Mouse (Mus musculus): ENCODE data around the gene Zdhhc19.
A peak's percentile ranks its signal among the peaks of the same experiment; 100 is the strongest.

Gene Zdhhc19

DNA sequence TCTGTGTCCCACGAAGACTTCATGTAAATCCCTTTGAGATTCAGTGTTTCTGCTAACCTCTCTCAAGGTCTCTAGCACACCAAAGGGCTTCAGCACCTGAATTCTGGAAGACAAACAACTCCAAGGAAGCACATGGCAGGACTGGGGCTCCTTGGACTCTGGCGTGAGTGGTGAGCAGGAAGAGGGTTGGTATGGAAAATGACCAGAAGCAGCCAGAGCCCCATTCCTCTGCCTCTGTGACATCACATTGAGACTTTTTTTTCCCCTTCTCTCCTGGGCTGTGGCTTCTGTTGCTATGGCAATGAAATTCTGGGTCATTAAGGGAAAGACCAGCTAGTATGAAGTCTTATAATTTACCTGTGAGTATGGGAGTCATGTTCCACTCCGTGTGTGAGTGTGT is at the start of gene Zdhhc19:
Gene Zdhhc19, plus strand, starts transcription at position 301 of the 400 bp plus-strand sequence.
- no peak for DNase-seq

DNA sequence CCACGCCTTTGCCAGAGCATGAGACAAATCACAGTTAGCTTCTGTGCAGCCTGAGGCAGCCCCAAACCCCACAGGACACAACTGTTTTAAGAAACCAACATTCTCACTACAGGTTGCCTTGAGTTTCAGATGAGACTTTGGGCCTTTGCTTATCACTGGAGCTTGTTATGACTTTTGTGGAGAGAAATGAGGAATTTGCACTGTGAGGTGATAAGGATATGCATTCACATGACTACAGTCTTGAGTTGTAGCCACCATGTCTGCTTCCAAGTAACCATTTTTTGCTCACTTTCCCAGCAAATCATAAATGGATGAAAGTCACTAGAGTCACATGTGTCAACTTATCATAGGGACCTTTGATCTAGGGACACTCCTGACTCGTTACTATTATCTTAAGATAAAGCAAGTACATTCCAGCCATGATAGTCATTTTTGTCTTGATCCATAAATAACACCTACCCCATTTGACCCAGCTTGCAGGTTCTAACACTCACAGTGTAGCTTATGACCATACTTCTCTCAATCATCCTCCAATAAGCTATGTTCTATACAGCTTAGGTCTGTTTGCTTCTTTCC is 49.4 kb upstream of the Zdhhc19 start:
- no peak for DNase-seq

DNA sequence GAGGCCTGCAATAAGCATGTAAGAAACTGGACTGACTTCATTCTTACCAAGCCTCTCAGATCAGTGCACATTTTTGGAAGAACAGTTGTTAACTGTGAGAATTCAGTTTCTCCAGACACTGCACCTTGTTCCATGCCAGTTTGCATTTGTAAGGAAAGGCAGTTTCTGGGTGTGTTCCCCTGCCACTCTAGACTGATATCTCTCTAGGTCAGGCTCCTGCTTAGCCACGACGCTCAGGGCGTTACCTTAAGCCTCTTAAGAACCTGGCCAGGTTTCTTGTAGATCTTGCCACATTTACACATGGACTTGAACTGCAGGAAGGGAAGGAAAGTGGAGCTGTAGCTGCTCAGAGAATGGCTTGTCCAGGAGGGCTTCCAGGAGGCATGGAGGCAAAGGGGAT is 46.4 kb upstream of the Zdhhc19 start:
- DNase-seq: no peak

DNA sequence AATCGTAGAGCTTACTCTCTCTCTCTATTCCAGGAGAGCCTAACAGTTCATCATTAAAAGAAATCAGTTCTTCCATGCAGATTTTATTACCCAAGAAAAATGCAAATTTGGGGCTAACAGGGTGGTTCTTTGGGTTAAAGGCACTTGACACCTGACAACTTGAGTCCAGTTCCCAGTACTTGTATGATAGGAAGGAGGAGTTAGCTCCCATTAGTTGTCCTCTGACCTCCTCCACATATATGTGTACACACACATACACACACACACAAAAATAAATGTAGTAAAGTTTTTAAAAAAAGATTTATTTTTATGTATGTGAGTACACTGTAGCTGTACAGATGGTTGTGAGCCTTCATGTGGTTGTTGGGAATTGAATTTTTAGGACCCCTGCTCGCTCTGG is 45.9 kb upstream of the Zdhhc19 start:
- DNase-seq: no peak

DNA sequence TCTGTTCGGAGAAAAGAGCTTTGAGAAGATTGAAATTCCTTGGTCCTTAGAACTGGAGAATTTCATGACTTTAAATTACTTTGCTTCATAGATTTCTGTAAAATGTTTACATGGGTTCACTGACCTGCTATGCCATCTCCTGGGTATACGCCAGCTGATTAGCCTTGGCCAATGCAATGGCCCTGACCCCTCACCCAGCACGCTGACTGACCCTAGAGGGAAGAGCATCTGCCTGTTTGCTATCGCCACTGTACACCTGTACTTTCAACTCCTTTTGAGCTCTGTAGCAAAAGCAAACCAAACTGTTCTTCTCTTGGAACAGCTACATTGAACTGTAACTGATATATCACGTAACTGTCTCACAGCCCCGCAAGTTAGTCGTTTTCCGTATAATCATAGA is 43.0 kb upstream of the Zdhhc19 start:
- no peak for DNase-seq

DNA sequence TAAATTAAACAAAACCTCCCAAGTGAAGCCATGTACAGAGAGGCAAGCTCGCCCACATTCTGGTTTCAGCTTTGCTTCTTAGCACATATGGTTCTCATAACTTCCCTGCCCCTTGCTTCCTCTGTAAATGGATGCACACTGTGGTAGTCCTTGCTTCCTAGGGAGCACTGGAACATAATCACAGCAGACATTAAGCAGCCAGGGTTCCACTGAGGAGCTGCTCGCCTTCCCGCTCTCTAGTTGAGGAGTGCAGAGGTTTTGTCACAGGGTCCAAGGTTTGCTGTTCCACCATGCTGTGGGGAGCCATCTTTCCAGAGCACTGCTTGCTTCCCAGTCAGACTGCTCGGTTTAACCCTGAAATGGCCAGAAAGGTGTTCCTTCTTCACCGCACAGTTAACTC is 41.4 kb upstream of the Zdhhc19 start:
- peak; percentile 40 for DNase-seq

DNA sequence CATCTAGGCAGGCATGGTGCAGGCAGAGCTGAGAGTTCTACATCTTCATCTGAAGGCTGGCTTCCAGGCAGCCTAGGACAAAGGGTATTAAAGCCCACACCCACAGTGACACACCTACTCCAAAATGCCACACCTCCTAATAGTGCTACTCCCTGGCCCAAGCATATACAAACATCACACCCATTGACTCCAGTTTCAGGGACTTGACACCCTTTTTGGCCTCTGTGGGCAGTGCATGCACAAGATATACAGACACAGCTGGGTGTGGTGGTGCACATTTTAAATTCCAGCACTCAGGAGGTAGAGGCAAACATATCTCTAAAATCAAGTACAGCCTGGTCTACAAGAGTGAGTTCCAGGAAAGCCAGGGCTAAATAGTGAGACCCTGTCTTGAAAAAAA is 40.0 kb upstream of the Zdhhc19 start:
- no peak for DNase-seq

DNA sequence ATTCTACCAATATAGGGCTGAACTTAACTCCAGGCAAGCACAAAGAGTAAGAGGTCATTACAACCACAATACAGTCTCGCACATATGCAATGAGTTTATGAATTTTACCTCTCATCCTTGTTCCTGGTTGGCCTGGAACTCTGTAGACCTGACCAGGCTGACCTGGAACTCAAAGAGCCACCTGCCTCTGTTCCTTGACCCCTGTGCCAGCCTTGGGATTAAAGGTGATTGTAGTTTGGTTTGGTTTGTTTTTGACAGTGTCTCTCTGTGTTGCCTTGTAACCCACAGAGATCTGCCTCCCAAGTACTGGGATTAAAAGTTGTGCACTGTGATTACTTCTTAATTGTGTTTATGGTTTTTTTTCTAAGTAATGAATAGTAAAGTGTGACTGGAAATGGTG is 39.3 kb upstream of the Zdhhc19 start:
- DNase-seq: no peak

DNA sequence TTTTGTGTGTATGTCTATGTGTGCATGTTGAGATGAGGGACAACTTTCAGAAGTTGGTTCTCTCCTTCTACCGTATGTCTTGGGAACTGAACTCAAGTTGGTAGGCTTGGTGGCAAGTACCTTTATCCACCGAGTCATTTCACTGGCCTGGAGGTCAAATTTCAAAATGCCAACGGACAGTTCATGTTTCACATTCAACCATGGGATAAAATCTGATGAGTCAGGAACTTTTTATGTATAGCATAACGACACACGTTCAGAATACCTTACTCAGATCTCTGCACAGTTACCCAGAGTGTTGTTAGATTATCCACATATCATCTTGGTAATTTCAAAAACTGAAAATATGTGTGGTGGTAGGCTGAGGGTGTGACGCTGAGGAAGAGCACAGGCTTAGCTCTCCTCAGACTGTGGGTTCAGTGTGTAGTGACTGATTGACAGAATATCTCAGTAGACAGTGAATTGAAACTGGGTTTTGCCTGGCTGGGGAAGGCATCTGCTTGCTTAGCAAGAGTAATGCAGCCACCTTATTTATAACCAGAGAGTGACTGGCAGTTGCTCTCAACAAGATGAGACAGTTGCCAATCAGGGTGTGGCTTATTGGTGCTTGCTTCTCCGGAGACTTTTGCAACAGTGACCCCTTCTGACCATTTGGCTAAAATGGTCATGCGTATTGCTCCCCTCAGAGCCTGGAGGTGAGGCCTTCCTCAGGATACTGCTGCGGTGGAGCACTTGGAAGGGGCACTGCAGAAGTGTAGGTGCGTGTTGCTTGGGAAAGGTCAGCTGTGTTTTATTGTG is 38.3 kb upstream of the Zdhhc19 start:
- DNase-seq: peak; percentile 67

DNA sequence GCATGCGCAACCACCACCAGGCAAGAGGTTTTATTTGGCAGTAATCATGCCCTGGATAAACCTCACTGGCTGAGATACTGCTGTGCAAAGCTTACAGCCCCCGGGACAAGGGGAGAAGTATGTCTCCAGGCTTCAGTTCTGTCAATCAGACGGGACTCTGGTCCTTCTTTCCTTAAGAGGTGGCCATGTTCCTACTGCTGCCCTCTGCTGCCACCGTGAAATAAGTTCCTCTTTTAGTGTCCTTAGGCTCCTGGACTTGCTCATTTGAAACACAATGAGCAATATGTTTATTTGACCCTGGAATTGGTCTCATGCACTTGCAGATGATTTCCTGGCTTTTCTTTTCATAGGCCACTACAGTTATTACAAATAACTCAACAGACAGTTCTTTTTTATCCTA is 35.5 kb upstream of the Zdhhc19 start:
- no peak for DNase-seq

DNA sequence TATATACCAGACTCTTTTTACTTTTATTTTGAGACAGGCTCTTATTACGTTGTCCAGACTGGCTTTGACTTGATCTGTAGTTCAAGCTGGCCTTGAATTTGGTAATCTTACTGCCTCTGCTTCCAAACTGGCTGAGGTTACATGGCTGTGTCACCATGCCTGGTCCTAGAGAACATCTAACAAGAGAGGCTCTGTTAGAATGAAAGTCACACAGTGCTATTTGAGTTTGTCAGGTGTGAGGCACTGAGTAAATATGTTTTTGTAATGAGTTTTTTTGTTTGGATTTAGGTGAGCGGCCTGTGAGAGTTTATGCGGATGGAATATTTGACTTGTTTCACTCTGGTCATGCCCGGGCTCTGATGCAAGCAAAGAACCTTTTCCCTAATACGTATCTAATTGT is 34.4 kb upstream of the Zdhhc19 start:
- no peak for DNase-seq

DNA sequence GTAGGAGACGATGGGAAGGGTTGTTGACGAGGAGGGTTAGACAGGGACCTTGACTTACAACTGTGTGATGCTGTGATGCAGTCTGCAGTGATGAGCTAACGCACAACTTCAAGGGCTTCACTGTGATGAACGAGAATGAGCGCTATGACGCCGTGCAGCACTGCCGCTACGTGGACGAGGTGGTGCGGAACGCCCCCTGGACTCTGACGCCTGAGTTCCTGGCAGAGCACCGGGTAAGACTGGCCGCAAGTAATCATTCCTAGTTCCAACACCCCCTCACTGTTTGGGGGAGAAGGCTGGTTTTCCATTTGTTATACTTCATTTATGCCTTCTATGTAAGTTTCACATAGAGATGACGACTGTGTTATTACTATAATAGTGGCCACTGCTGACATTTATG is 33.1 kb upstream of the Zdhhc19 start:
- DNase-seq: no peak

DNA sequence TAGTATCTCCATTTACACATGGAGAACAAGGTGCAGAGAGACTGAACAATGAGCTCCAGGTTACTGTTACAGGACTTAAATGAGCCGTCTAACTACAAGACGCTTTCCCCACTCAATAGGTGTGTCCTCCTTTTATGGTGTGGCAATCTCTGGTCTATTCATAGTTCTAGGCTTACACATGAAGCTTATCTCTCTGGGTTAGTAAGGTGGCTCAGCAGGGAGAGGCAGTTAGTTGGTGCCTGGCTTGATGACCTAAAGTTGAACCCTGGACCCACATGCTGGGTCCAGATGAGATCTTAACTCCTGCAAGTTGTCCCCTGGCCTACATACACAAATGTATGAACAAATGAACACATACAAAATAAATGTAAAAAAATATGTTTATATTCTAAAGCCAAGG is 32.6 kb upstream of the Zdhhc19 start:
- no peak for DNase-seq

DNA sequence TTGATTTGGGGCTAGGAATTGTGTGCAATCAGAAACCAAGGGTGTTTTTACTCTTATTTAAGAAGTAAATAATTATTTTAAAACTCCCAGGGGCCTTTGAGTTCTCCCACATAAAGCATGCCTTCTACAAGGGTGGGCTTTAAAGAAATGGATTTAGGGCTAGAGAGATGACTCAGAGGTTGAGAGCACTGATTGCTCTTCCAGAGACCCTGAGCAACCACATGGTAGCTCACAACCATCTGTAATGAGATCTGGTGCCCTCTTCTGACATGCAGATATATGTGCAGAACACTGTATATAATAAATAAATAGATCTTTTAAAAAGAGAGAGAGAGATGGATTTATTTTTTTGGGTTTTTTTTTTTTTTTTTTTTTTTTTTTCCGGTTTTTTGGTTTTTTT is 31.2 kb upstream of the Zdhhc19 start:
- DNase-seq: no peak

DNA sequence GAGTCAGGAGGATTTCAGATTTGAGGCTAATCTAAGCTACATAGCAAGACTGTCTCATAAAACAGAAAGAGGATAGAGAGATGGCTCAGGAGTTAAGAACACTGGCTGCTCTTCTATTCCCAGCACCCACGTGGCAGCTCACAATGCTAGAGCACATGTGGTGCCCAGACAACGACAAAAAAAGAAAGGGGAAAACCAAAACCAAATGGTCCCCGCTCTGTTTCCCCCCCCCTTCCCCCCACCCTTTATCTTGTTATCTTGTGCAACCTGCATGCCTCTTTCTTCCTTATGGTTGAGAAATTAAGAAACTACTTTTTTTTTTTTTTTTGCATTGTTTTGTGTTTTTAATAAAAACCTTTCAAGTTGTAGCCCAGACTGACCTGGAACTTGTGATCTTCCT is 27.6 kb upstream of the Zdhhc19 start:
- no peak for DNase-seq

DNA sequence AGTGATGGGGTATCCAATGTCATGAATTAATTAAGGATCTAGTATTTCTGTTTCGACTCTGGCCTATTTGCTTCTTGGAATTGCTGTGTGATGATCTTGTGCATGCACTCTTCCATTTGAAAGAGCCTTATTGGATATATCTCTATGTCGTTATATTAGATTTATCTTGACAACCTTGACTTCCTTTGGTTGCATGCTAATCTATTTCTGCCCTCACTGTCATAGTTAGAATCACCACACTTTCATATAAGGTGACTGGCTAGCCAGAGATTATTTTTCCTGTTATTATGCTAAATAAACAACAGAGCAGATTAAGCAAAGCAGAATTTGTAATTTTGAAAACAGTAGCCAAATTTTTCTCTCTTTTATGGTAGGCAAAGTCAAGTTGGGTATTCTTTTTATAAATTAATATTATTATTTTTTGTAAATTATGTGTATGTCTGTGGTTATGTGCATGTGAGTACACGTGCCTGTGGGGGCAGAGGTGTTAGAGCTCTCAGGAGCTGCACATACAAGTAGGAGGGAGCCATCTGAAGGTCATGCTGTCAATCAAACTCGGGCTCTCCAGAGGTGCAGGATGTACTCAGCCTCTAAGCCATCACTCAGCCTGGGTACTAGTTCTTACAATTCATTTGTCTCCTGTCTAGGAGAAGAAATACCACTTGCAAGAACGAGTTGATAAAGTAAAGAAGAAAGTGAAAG is 26.5 kb upstream of the Zdhhc19 start:
- DNase-seq: no peak

DNA sequence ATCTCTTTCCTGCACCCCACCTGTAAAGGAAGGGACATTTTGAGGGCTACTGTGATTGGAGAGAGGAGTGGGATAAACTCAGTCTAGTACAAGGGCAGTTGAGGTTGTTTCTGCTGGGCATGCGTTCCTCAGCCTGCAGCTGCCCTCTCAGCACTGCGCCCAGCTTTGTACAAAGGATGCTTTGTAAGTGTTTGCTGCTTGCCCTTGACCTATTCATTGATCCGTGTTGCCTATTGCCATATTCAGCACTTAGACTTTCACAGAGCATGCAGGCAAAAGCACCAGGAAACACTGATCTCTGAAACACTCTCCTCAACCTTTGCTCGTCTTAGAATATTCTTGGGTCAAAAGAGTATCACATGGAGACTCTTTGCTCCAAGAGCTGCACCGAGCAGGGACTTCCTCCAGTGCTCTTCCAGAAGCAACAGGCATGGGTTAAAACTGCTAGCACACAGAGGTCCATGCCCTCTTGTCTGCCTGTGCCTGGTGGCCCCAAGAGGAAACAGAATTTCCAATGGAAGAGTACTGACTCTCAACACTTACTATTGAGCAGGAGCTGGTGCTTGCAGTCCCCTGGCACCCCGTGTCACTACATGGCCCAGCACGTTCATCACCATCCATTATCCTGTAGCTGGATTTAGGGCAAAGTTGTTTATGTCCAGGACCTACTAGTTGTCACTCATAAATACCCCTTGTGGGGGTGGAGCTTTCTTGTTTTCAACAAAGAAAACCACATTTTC is 23.6 kb upstream of the Zdhhc19 start:
- DNase-seq: peak; percentile 18

DNA sequence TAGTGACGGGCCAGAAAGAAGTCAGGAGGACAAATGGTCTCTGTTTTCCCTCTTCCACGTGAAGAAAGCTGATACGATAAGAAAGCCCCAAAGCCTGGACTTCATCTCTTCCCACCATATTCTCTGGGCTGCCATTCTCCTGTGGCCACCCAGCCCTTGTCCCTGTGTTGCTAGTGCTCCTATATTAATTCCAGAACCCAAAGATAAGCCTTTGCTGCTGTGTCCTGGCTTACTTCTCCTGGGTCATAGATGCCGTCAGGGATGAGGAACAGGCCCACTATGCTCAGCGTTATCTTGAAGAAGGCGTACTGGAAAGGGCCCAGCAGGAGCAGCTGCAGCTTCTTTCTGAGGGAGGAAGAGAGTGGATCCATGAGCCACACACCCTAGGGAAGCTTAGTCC is 18.8 kb upstream of the Zdhhc19 start:
- no peak for DNase-seq

DNA sequence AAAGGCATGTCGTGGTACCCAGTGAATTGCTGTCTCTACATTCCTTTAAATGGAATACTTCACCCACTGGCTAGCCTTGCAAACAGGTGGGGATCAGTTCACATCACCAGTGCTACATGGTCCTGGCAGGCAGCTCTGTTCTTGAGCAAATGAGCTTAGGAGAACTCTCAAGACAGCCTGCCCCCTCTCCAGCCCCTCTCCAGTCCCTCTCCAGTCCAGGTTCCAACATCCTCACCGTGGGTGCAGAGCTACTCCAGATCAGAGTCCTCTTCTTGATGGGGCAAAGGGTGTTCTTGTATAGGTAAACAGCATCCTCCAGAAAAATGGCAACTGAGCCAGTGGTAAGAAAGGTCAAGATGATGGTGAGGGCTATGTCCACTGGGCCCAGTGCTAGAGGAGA is 16.6 kb upstream of the Zdhhc19 start:
- DNase-seq: no peak

DNA sequence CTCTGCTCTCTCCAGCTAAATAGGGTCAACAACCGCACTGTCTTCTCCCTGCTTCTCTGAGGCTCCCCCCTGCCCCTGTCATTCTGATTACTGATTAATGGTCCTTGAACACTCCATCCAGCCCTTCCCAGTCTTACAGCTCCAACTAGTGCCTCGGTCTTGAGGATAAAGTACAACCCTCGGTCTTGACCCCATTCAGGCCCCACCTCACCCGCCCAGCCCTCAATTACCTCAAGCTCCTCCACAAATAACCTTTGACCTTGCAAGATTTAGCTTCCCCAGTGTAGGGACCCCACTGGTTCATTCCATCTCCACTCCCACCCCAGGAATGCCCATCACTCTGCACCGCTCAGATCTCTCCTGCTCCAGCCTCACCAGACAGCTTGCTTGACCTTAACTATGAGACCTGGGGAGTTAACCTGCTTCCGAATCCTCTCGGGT is 11.6 kb upstream of the Zdhhc19 start:
- DNase-seq: peak; percentile 42

DNA sequence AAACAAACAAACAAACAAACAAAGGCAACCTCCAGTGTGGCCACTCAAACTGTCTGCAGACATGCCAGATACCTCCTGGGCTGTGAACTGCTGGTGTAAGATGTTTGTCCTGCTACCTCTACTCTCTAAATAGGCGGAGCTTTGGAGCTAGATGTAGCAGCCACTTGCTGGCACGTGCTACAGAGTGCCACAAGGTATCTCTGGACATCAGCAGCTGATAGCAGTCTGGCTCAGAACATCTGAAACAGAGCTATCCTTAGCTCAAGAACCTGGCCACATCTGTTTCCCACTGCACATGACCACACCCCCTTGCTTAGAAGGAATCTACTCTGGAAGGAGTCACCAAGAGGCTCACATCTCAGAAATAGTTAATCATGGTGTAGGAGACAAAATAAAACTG is 10.9 kb upstream of the Zdhhc19 start:
- no peak for DNase-seq

DNA sequence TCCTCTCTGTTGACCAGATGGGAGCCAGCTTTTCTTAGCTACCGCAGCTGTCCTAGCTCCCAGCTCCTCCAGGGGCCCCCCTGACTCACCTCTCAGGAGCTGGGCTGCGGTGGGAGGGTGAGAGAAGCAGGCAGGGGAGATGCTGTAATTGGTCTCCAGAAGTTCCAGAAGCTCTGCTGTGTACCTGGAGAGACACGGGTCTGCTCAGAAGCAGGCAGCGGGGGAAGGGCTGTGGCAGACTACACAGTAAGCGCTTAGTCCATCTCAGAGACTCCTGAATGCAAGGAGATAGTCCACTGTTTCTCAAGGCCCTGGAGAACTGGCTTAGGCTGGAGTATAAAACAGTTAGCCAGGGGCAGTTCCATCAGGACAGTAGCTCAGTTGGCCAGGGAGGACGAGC is 10.0 kb upstream of the Zdhhc19 start:
- no peak for DNase-seq

Measured in embryo, embryonic 11 days (tissue).